Mouse (Mus musculus): ENCODE results near the gene Galm. TPM values are rescaled to one million over a fixed set of nuclear protein-coding genes. Genes with fewer than 3 reads are reported as not detected.

The Galm gene
- total and polyA plus RNA-seq, 2 experiments from 2014 or later, result 9.6 to 19.7 TPM

DNA sequence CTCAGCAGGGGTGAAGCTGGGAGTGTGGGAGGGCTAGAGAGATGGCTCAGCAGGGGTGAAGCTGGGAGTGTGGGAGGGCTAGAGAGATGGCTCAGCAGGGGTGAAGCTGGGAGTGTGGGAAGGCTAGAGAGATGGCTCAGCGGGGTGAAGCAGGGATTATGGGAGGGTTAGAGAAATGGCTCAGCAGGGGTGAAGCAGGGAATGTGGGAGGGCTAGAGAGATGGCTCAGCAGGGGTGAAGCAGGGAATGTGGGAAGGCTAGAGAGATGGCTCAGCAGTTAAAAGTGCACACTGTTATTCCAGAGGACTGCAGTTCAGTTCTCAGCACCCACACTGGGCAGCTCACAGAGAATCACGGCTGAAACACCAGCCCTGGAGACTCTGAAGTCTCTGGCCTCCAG is 26.4 kb downstream of the Galm start:
- H3K4me2 ChIP-seq (ENCODE audit: low read depth, low read length), result no peak overlapping the region
- H3K36me3 ChIP-seq (replicated peaks; ENCODE audit: control insufficient read depth, insufficient read depth, low read length), result no peaks in the 10 kb centered on the region
- no peaks in the 10 kb centered on the region for H3K9me3 ChIP-seq (replicated peaks; ENCODE audit: control insufficient read depth, low read length)
- ATAC-seq (ENCODE audit: insufficient read depth, low read depth) (no peak), DNase-seq (ENCODE audit: low spot score) (no peak)
- H3K9ac ChIP-seq (replicated peaks; ENCODE audit: low read depth, low read length), result no peak overlapping the region
- no peak overlapping the region for H3K27ac ChIP-seq (ENCODE audit: low read depth)
- TF ChIP-seq CTCF (IDR thresholded peaks at IDR 0.05; ENCODE audit: low read depth) (no peak), EP300 (IDR thresholded peaks at IDR 0.05; ENCODE audit: low read depth) (no peak)
- H3K4me3 ChIP-seq (ENCODE audit: low read depth, low read length), result no peak overlapping the region
- H3K27me3 ChIP-seq (ENCODE audit: control insufficient read depth, insufficient read depth, low read length), result no peaks in the 10 kb centered on the region
- H3K4me1 ChIP-seq (ENCODE audit: control insufficient read depth, insufficient read depth), result peaks cover 5% of the 10 kb centered on the region; the same call in 1 of the 2 replicates
- WGBS, result 78% methylated on average over 2 of the region's 2 CpGs

DNA sequence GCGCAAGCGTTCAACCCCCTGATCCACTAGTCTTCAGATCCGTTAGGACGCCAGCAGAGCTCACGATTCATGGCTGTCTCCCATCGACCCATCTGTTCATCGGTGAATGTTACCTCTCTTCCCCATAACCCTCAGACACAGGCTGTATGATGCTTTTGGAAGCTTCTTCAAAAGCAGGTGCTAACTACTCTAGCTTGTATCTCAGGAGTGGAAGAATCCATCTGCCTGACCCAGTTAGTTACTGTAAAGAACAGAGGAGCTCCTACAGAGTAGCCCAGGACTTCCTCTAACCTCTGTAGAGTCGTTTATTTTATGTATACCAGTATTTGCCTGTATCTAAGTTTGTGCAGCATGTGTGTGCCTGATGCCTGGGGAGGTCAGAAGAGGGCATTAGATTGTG is 29.6 kb downstream of the Galm start:
- Histone ChIP-seq H3K4me3 (ENCODE audit: low read depth, low read length) (no peak overlapping the region), H3K9ac (replicated peaks; ENCODE audit: low read depth, low read length) (no peak overlapping the region), H3K9me3 (replicated peaks; ENCODE audit: control insufficient read depth, low read length) (no peaks in the 10 kb centered on the region), H3K4me2 (ENCODE audit: low read depth, low read length) (no peak overlapping the region), H3K4me1 (ENCODE audit: control insufficient read depth, insufficient read depth) (peaks cover 7% of the 10 kb centered on the region), H3K36me3 (replicated peaks; ENCODE audit: control insufficient read depth, insufficient read depth, low read length) (no peaks in the 10 kb centered on the region), H3K27ac (ENCODE audit: low read depth) (peak overlapping the region; percentile 38; the same call in 1 of the 2 replicates), H3K27me3 (ENCODE audit: control insufficient read depth, insufficient read depth, low read length) (no peaks in the 10 kb centered on the region)
- TF ChIP-seq CTCF (IDR thresholded peaks at IDR 0.05; ENCODE audit: low read depth) (no peak), EP300 (IDR thresholded peaks at IDR 0.05; ENCODE audit: low read depth) (no peak)
- 85% methylated on average over 8 of the region's 8 CpGs for WGBS
- ATAC-seq (ENCODE audit: insufficient read depth, low read depth), result no peak
- no peak for DNase-seq (ENCODE audit: low spot score)

DNA sequence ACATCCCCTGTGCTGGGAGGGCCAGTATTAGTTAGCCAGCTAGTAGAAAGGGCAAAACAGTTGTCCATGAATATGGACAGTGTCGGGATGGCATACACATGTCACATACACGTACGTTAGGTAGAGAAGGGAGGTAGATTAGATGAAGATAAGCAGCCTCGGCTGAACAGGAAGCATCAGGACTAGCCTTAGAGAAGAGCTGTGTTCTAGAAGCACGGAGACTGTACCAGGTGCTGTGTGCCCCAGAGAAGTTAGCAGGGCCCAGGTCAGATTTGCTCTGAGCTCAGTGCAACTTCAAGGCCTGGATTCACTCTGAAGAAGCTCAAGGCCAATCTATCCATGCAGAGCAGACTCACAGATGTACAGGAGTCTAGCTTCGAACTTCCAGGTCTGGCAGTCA is 30.2 kb downstream of the Galm start:
- H3K4me3 ChIP-seq (ENCODE audit: low read depth, low read length), result no peak overlapping the region
- H3K27me3 ChIP-seq (ENCODE audit: control insufficient read depth, insufficient read depth, low read length), result no peaks in the 10 kb centered on the region
- no peaks in the 10 kb centered on the region for H3K9me3 ChIP-seq (replicated peaks; ENCODE audit: control insufficient read depth, low read length)
- H3K9ac ChIP-seq (replicated peaks; ENCODE audit: low read depth, low read length), result no peak overlapping the region
- TF ChIP-seq CTCF (IDR thresholded peaks at IDR 0.05; ENCODE audit: low read depth) (no peak), EP300 (IDR thresholded peaks at IDR 0.05; ENCODE audit: low read depth) (no peak)
- peaks cover 7% of the 10 kb centered on the region for H3K4me1 ChIP-seq (ENCODE audit: control insufficient read depth, insufficient read depth)
- no peak for DNase-seq (ENCODE audit: low spot score)
- no peak overlapping the region for H3K4me2 ChIP-seq (ENCODE audit: low read depth, low read length)
- no peak; the same call in 1 of the 2 replicates for ATAC-seq (ENCODE audit: insufficient read depth, low read depth)
- H3K36me3 ChIP-seq (replicated peaks; ENCODE audit: control insufficient read depth, insufficient read depth, low read length), result no peaks in the 10 kb centered on the region
- 73% methylated on average over 6 of the region's 6 CpGs for WGBS
- peak overlapping the region; percentile 38; the same call in 1 of the 2 replicates for H3K27ac ChIP-seq (ENCODE audit: low read depth)

GRCm38 (mm10) chr17:80160454-80160853 is 33.2 kb downstream of the Galm start:
- H3K4me2 ChIP-seq (ENCODE audit: low read depth, low read length), result no peak overlapping the region
- ATAC-seq (ENCODE audit: insufficient read depth, low read depth), result peak; percentile 48
- 22% methylated on average over 5 of the region's 5 CpGs for WGBS
- no peaks in the 10 kb centered on the region for H3K27me3 ChIP-seq (ENCODE audit: control insufficient read depth, insufficient read depth, low read length)
- TF ChIP-seq CTCF (IDR thresholded peaks at IDR 0.05; ENCODE audit: low read depth), result no peak; the same call in 1 of the 2 replicates
- no peak for TF ChIP-seq EP300 (IDR thresholded peaks at IDR 0.05; ENCODE audit: low read depth)
- peak; percentile 60 for DNase-seq (ENCODE audit: low spot score)
- no peak overlapping the region for H3K9ac ChIP-seq (replicated peaks; ENCODE audit: low read depth, low read length)
- H3K4me1 ChIP-seq (ENCODE audit: control insufficient read depth, insufficient read depth), result peaks cover 10% of the 10 kb centered on the region
- H3K4me3 ChIP-seq (ENCODE audit: low read depth, low read length), result no peak overlapping the region
- H3K9me3 ChIP-seq (replicated peaks; ENCODE audit: control insufficient read depth, low read length), result no peaks in the 10 kb centered on the region
- H3K27ac ChIP-seq (ENCODE audit: low read depth), result no peak overlapping the region; the same call in 1 of the 2 replicates
- H3K36me3 ChIP-seq (replicated peaks; ENCODE audit: control insufficient read depth, insufficient read depth, low read length), result no peaks in the 10 kb centered on the region

DNA sequence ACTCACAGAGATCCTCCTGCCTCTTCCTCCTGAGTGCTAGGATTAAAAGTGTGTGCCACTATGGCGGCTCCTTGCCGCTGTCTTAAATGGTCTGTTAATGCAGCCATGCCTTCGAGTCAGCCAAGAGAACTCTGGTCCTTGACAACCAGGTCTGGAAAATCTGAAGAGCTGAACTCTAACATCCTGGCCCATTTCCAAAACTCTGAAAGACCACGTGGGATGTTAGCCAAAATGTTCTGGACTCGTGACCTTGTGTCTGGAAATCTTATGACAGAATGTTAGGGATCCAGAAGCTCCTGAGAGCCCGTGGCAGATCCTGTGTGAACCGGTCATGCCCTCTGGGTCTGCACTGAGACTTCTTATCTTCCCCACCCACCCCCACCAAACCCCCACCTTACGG is 36.7 kb downstream of the Galm start:
- Histone ChIP-seq H3K27ac (ENCODE audit: low read depth) (peak overlapping the region; percentile 51; the same call in 1 of the 2 replicates), H3K36me3 (replicated peaks; ENCODE audit: control insufficient read depth, insufficient read depth, low read length) (no peaks in the 10 kb centered on the region), H3K4me3 (ENCODE audit: low read depth, low read length) (no peak overlapping the region), H3K4me1 (ENCODE audit: control insufficient read depth, insufficient read depth) (peaks cover 17% of the 10 kb centered on the region), H3K9ac (replicated peaks; ENCODE audit: low read depth, low read length) (no peak overlapping the region), H3K4me2 (ENCODE audit: low read depth, low read length) (no peak overlapping the region), H3K27me3 (ENCODE audit: control insufficient read depth, insufficient read depth, low read length) (no peaks in the 10 kb centered on the region), H3K9me3 (replicated peaks; ENCODE audit: control insufficient read depth, low read length) (no peaks in the 10 kb centered on the region)
- peak; percentile 67 for DNase-seq (ENCODE audit: low spot score)
- ATAC-seq (ENCODE audit: insufficient read depth, low read depth), result no peak
- TF ChIP-seq CTCF (IDR thresholded peaks at IDR 0.05; ENCODE audit: low read depth), result no peak
- TF ChIP-seq EP300 (IDR thresholded peaks at IDR 0.05; ENCODE audit: low read depth), result no peak
- WGBS, result 33% methylated on average over 8 of the region's 8 CpGs

- DNase-seq (ENCODE audit: low spot score) (peak; percentile 81), ATAC-seq (ENCODE audit: insufficient read depth, low read depth) (peak; percentile 72)
- Histone ChIP-seq H3K27ac (ENCODE audit: low read depth) (peak overlapping the region; percentile 49), H3K4me1 (ENCODE audit: control insufficient read depth, insufficient read depth) (peaks cover 11% of the 10 kb centered on the region), H3K36me3 (replicated peaks; ENCODE audit: control insufficient read depth, insufficient read depth, low read length) (no peaks in the 10 kb centered on the region), H3K9ac (replicated peaks; ENCODE audit: low read depth, low read length) (no peak overlapping the region), H3K27me3 (ENCODE audit: control insufficient read depth, insufficient read depth, low read length) (no peaks in the 10 kb centered on the region), H3K9me3 (replicated peaks; ENCODE audit: control insufficient read depth, low read length) (no peaks in the 10 kb centered on the region), H3K4me2 (ENCODE audit: low read depth, low read length) (no peak overlapping the region), H3K4me3 (ENCODE audit: low read depth, low read length) (no peak overlapping the region)
- WGBS, result 8% methylated on average over 6 of the region's 6 CpGs
- no peak for TF ChIP-seq CTCF (IDR thresholded peaks at IDR 0.05; ENCODE audit: low read depth)
- no peak for TF ChIP-seq EP300 (IDR thresholded peaks at IDR 0.05; ENCODE audit: low read depth)
Observed at GRCm38 (mm10) chr17:80165741-80166140, 38.5 kb downstream of the Galm start.

Data from heart, postnatal 0 days (tissue).